Mouse (Mus musculus) heart, adult 2 months (tissue): ENCODE data around the gene Gskip. TPM values are rescaled to one million over a fixed set of nuclear protein-coding genes. Genes with fewer than 3 reads are reported as not detected.

Experiments used
- DNase-seq, 2 experiments: peaks; one replicate each; pipeline ENCODE4 v3.0.0; 2021
- H3K27ac ChIP-seq: fragments of 200-600 bp; 2 replicates; pipeline ENCODE4 v1.8.1; 2022
- H3K27me3 ChIP-seq: fragments of 200-500 bp; 2 replicates; pipeline ENCODE4 v1.6.1; 2012; ENCODE audit warnings: mild to moderate bottlenecking, low read length, inconsistent platforms, mixed read lengths; ENCODE audit not compliant: control insufficient read depth, insufficient read depth
- H3K36me3 ChIP-seq: fragments of 200-500 bp; 2 replicates; pipeline ENCODE4 v1.6.1; 2012; ENCODE audit warnings: low read length, inconsistent platforms; ENCODE audit not compliant: control insufficient read depth, insufficient read depth
- H3K4me1 ChIP-seq: fragments of 200-500 bp; 2 replicates; pipeline ENCODE4 v1.6.1; 2011; ENCODE audit warnings: low read length; ENCODE audit not compliant: control insufficient read depth, insufficient read depth
- H3K4me3 ChIP-seq: fragments of 200-600 bp; 2 replicates; pipeline ENCODE4 v1.8.1; 2022
- H3K79me2 ChIP-seq: fragments of 200-500 bp; replicated peaks from 2 replicates; pipeline ENCODE4 v1.6.1; 2012; ENCODE audit warnings: mild to moderate bottlenecking, inconsistent platforms, low read length, moderate library complexity, mixed read lengths; ENCODE audit not compliant: control insufficient read depth, insufficient read depth
- H3K9ac ChIP-seq: fragments of 200-500 bp; 2 replicates; pipeline ENCODE4 v1.6.1; 2012; ENCODE audit warnings: low read depth, mild to moderate bottlenecking, control low read depth, inconsistent platforms, low read length, mixed read lengths
- CTCF ChIP-seq: fragments of 200-600 bp; IDR thresholded peaks from 2 replicates; pipeline ENCODE4 v1.8.1; 2022; ENCODE audit warnings: antibody characterized with exemption, mild to moderate bottlenecking, moderate library complexity
- EP300 ChIP-seq: fragments of 200-500 bp; IDR thresholded peaks from 2 replicates; pipeline ENCODE4 v1.6.1; 2011; ENCODE audit warnings: low read depth, low read length, control low read depth; ENCODE audit not compliant: insufficient read depth
- POLR2A ChIP-seq: fragments of 200-500 bp; IDR thresholded peaks from 2 replicates; pipeline ENCODE4 v1.6.1; 2011; ENCODE audit warnings: mild to moderate bottlenecking, low read depth, low read length, control low read depth; ENCODE audit not compliant: insufficient read depth
- WGBS: fragments of 180-500 bp; shearing (Covaris S2); methylation state at CpG from one replicate; pipeline ENCODE4 v1.1.7; 2018; 5-methylcytosine and 5-hydroxymethylcytosine counted together
- intact Hi-C: fragments of 180-260 bp; cut with DNase I; formaldehyde crosslinking; loops from one replicate; pipeline ENCODE4 v1.15.1; 2025
- polyA plus RNA-seq: library from polyadenylated mRNA; depleted of rRNA; stranded (reverse); fragments of >200 nt; gene quantifications from 2 replicates; pipeline ENCODE4 v1.2.3, GENCODE M21; 2012
- total RNA-seq, 2 experiments: library from RNA; stranded (reverse); gene quantifications; 2 replicates each; pipeline ENCODE4 v1.2.3; 2021

Gskip gene
- total and polyA plus RNA-seq, 3 experiments, result 7.1 to 7.3 (median 7.1) TPM

GRCm38 (mm10) chr12:105718616-105719015, 34.0 kb downstream of the Gskip start:
- H3K4me3 ChIP-seq, result no peak overlapping the region
- 48% methylated on average over 17 of the region's 17 CpGs for WGBS

GRCm38 (mm10) chr12:105720196-105720595, 35.6 kb downstream of the Gskip start:
- 44% methylated on average over 3 of the region's 3 CpGs for WGBS
- Histone ChIP-seq H3K9ac (no peak overlapping the region), H3K4me3 (no peak overlapping the region), H3K36me3 (no peaks in the 10 kb centered on the region), H3K79me2 (no peaks in the 10 kb centered on the region), H3K27ac (no peak overlapping the region), H3K4me1 (no peaks in the 10 kb centered on the region), H3K27me3 (no peaks in the 10 kb centered on the region)
- intact Hi-C loops, result loop anchor here (5.0 kb wide), 1 partner anchor 223 kb away; no protein-coding TSS in a partner anchor
- DNase-seq, result no peak
- no peak for TF ChIP-seq CTCF
- no peak for TF ChIP-seq EP300
- no peak for TF ChIP-seq POLR2A

More at GRCm38 (mm10) chr12:105718616-105719015, 34.0 kb downstream of the Gskip start:
- Histone ChIP-seq H3K4me1 (no peaks in the 10 kb centered on the region), H3K79me2 (no peaks in the 10 kb centered on the region), H3K9ac (no peak overlapping the region), H3K27me3 (no peaks in the 10 kb centered on the region), H3K27ac (no peak overlapping the region), H3K36me3 (no peaks in the 10 kb centered on the region)
- peak; percentile 21 to 22 for DNase-seq
- intact Hi-C loops, result no loop called here
- no peak for TF ChIP-seq EP300
- no peak for TF ChIP-seq CTCF
- no peak for TF ChIP-seq POLR2A

GRCm38 (mm10) chr12:105721452-105722132, 37.0 kb downstream of the Gskip start:
- intact Hi-C loops, result loop anchor here (5.0 kb wide), 1 partner anchor 224 kb away; no protein-coding TSS in a partner anchor
- no peak overlapping the region for H3K27ac ChIP-seq
- WGBS, result 52% methylated on average over 14 of the region's 14 CpGs
- H3K27me3 ChIP-seq, result no peaks in the 10 kb centered on the region
- no peaks in the 10 kb centered on the region for H3K36me3 ChIP-seq
- H3K4me3 ChIP-seq, result no peak overlapping the region
- no peaks in the 10 kb centered on the region for H3K4me1 ChIP-seq
- DNase-seq, result no peak
- no peak for TF ChIP-seq POLR2A
- TF ChIP-seq EP300, result no peak
- no peak for TF ChIP-seq CTCF
- H3K79me2 ChIP-seq, result no peaks in the 10 kb centered on the region
- no peak overlapping the region for H3K9ac ChIP-seq

GRCm38 (mm10) chr12:105722657-105723056, 38.0 kb downstream of the Gskip start:
- 0% methylated on average over 5 of the region's 5 CpGs for WGBS
- intact Hi-C loops, result loop anchor here (5.0 kb wide), 1 partner anchor 225 kb away; no protein-coding TSS in a partner anchor
- no peak overlapping the region for H3K4me3 ChIP-seq
- no peak for DNase-seq
- TF ChIP-seq CTCF (peak; percentile 83), EP300 (no peak)
- no peak overlapping the region for H3K9ac ChIP-seq
- H3K27ac ChIP-seq, result no peak overlapping the region
- no peaks in the 10 kb centered on the region for H3K4me1 ChIP-seq
- no peaks in the 10 kb centered on the region for H3K27me3 ChIP-seq
- no peaks in the 10 kb centered on the region for H3K36me3 ChIP-seq
- H3K79me2 ChIP-seq, result no peaks in the 10 kb centered on the region

- Histone ChIP-seq H3K9ac (no peak overlapping the region), H3K4me3 (no peak overlapping the region), H3K4me1 (no peaks in the 10 kb centered on the region), H3K27ac (no peak overlapping the region), H3K36me3 (no peaks in the 10 kb centered on the region), H3K27me3 (no peaks in the 10 kb centered on the region), H3K79me2 (no peaks in the 10 kb centered on the region)
- TF ChIP-seq EP300 (no peak), POLR2A (no peak), CTCF (no peak)
- DNase-seq, result no peak
- intact Hi-C loops, result loop anchor here (5.0 kb wide), 1 partner anchor 227 kb away; no protein-coding TSS in a partner anchor
- 35% methylated on average over 1 of the region's 1 CpGs for WGBS
Measured at GRCm38 (mm10) chr12:105724616-105725015, 40.0 kb downstream of the Gskip start.

- Histone ChIP-seq H3K36me3 (no peaks in the 10 kb centered on the region), H3K4me1 (no peaks in the 10 kb centered on the region), H3K4me3 (no peak overlapping the region), H3K79me2 (no peaks in the 10 kb centered on the region), H3K27ac (no peak overlapping the region), H3K27me3 (no peaks in the 10 kb centered on the region), H3K9ac (no peak overlapping the region)
- 67% methylated on average over 13 of the region's 13 CpGs for WGBS
- TF ChIP-seq EP300, result no peak
- no peak for TF ChIP-seq CTCF
- no peak for TF ChIP-seq POLR2A
- intact Hi-C loops, result no loop called here
- DNase-seq, result no peak
Measured at GRCm38 (mm10) chr12:105725736-105726135, 41.1 kb downstream of the Gskip start.
